Mouse (Mus musculus) cerebellum, adult 8-10 months (tissue): ENCODE results near the gene Il24.

Source experiments
- DNase-seq: peaks from one replicate; pipeline ENCODE4 v3.0.0; 2022

The Il24 gene

DNA sequence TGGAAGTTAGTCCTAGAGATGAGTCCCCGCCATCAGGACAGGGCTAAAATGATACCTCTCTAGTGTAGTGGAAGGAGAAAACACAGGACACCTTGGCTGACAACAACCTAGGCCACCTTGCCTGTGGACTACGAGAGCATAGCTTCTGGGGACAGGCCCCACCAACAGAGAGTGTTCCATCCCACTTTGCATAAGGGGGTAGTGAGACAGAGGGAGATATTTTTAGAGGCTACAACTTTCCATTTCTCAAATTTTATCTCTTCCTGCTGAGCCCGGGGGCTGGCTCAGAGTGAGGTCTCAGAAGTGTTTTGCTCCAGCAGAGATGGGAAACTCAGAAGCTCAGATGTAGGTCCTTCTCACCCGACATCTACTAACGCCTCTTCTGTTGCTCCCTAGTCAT is 36.8 kb downstream of the Il24 start:
- DNase-seq: no peak

DNA sequence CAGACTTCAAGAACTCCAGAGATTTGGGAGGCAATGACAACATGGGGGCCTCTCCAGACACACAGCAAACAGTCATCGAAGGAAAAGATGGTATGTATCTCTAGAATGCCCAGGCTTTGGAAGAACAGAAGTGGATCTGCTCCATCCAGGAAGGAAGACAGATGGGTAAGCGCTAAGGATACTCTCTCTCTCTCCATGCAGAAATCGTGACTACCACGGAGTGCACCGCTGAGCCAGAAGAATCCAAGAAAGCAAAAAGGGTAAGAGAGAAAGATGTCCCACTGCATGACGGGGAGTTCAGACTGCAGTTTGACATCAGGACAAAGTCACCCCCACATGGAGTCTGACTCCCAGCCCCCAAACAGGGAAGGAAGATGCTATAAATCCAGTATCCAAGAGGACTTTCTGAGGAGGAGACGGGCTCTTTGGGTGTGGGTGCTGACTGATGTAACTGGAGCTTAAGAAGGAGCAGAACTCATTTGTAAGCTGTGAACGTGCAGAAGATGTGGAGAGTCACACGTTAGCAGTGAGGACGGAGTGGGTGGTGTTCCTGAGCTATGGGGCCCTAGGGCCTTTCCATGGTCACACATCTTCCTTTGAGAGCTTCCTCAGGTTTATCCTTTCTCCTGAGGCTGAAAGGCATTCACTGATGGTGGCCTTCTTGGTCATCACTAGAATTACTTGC is 37.6 kb downstream of the Il24 start:
- no peak for DNase-seq

DNA sequence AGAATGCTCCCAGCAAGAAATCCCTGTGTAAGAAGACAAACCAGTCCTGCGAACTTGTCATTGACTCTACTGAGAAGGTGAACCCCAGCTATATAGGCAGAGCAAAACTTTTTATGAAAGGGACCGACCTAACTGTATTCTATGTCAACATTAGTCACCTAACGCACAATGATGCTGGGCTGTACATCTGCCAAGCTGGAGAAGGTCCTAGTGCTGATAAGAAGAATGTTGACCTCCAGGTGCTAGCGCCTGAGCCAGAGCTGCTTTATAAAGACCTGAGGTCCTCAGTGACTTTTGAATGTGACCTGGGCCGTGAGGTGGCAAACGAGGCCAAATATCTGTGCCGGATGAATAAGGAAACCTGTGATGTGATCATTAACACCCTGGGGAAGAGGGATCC is 42.7 kb downstream of the Il24 start:
- DNase-seq: no peak

DNA sequence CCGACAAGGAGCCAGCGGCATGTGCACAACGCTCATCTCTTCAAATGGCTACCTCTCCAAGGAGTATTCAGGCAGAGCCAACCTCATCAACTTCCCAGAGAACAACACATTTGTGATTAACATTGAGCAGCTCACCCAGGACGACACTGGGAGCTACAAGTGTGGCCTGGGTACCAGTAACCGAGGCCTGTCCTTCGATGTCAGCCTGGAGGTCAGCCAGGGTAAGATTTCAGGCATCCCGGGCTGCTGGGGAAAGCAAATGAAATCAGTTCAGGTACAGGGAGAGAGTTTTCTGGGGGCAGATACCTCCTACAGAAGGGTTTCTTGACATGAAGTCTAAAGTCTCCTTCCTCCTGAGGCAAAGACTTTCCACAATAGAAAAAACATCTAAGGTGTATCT is 45.6 kb downstream of the Il24 start:
- no peak for DNase-seq

DNA sequence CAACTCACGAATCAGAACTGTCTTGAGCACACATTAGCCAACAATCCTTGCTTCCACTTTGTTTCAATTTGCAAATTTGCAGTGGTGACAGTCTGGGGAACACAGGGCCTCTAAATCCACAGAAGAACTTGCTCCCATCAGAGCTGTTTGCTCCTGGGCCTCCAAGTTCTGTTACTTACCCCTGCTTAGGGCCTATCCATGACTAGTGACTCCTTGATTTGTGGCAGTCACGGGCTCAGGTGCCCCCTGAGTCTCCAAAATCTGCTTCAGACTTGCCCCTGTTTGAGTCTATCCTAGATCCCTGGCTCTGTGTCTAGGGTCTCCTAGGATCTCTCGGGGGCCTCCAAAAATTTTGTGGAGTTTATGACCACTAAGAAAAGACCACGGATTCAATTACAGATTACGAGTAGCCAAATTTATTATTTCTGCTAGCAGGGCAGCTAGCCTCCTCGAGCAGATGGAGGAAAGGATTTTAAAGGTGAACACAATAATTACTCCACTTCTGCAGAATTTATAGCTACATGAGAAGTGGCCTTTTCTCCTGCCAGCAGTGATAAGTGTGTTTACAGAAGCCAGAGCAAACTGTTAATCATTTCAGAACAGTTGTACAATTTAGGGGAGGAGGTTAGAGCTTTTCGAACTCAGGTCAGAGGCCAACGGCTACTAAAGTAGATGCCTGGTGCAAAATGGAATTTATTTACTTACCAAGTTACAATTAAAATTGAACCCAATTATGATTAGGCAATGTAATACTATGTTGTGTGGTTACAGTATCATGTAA is 46.5 kb downstream of the Il24 start:
- DNase-seq: no peak

DNA sequence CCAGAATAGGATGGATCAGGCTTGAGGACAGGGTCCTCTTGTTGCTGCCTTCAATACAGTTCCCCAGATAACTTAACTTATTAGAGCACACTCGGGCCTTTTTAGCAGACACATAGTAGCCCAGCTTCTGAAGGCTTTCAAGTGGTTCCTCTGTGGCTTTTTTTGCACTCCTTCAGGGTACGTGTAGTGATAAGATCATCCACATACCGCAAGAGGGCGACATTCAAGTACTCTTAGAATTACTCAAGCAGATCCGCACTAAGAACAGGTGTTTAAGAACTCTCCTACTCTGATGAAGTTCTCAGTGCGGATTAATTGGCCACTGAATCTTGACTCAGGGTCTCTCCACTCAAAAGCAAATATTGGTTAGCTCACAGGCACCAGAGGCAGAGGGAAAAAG is 49.0 kb downstream of the Il24 start:
- DNase-seq: no peak

DNA sequence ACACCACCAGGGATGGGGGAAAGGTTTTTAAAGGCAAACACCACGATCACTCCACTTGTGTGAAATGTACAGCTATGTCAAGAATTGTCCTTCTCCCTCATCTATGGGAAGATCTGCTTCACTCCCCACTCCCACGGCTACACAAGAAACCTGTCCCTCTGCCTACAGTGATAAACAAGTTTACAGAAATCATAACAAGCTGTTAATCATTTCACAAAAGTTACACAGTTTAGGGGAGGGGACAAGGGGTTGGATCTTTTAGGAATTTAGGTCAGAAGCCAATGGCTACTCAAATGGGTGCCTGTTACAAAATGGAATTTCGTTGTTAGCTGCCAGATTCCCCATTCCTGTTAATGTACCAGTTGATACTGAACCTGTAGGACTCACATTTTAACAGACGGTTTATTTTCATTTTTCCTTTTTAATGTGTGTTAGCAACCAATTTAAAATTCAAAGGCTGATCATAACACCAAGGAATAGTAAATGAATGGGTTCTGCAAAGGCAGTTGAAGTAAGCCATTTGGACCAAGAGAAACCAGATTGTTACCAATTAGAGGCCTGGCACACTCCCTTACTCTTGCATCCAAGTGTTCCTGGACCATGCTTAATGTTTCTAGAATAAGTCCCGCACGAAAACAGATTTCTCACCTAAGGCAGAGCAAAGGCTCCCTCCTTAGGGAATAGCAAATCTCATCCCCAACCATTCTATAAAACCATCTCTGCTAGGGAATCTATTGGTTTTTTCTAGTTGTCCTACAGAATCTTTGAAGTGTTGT is 51.9 kb downstream of the Il24 start:
- peak; percentile 36 for DNase-seq

DNA sequence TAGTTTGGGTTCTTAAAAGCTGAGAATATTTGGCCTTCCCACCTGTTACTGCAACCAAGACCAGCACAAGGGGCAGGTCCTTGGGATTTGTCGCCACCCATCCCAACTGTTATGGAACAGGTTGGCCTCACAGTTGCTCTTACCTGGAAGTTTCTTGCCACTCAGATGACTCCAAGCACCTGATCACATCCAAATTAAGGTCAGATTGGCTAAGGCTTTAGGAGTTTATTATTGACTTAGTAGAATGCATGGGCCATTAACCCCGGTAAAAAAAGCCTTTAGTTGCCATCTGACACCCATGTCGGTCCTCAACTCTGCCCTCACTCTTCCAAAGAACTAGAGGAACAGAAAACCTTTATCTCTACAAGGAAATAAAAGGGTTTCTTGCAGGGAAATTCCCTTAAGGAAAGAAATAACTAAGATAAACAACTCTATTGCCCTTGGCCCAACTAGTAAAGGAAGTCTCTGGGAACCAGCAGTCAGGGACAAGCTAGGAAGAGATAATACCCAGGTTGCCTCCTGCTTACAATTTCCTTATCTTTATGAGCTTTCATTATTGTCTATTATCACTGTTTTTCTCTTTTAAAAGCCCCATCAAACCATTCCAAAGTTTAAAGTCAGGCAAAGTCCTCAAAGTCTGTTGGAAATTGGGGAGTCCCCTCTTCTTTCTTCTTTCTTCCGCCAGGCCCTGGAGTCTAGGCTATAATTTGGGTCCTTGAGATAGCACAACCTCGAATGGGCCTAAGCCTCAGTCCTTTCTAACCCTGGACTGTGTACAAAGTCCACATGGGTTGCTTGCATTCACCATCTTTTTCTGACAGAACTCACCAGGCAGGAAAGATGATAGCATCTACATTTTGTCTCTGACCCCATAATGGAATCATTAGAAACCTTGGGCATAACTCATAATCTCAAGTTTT is 54.8 kb downstream of the Il24 start:
- no peak for DNase-seq
